Comparison of ENCODE assay signal across 32 mouse cellular contexts in the genomic region with DNA sequence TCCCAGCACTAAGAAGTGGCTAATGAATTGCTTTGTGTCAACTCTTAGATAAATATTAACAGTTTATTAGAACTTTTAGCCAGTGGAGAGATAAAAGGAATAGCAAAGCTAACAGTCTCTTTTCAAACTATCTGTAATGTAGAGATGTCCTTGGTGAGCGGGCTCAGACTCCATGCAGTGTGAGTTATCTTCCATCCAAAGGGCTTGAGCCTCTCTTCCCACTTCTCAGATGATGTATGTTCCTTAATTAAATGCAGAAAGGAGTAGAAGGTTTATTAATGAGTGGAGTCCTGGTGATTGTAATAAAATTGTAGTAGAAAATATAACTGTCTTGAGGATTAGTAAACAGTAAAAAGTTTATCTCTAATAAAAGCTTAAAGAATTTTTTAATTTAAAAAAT.
"Had no signal": no experiment of that assay in that cellular context is flagged by ENCODE, and none has a peak within 500 bp of the region (broad histone marks: within the 10 kb centered on the region; RNA-seq: fewer than 3 reads in every experiment).

No protein-coding gene starts in this region.

- H3K4me1 ChIP-seq: limb, embryonic 10.5 days; limb, embryonic 12.5 days; limb, embryonic 13.5 days; limb, embryonic 15.5 days; liver, embryonic 12.5 days; liver, embryonic 13.5 days; liver, embryonic 15.5 days; lung, embryonic 15.5 days; midbrain, embryonic 10.5 days; midbrain, embryonic 12.5 days; midbrain, embryonic 13.5 days; midbrain, embryonic 15.5 days had no signal

- H3K4me2 ChIP-seq: limb, embryonic 12.5 days; limb, embryonic 13.5 days; limb, embryonic 15.5 days; liver, embryonic 11.5 days; liver, embryonic 12.5 days; liver, embryonic 13.5 days; liver, embryonic 15.5 days; lung, embryonic 14.5 days; lung, embryonic 15.5 days; midbrain, embryonic 11.5 days; midbrain, embryonic 12.5 days; midbrain, embryonic 13.5 days; midbrain, embryonic 15.5 days had no signal

- H3K27me3 ChIP-seq: limb, embryonic 12.5 days; limb, embryonic 13.5 days; limb, embryonic 15.5 days; liver, embryonic 12.5 days; liver, embryonic 13.5 days; liver, embryonic 15.5 days; lung, embryonic 15.5 days; megakaryocyte, embryonic 14.5 days; midbrain, embryonic 12.5 days; midbrain, embryonic 13.5 days; midbrain, embryonic 15.5 days had no signal

- H3K9ac ChIP-seq: limb, embryonic 12.5 days; limb, embryonic 13.5 days; limb, embryonic 15.5 days; liver, embryonic 12.5 days; liver, embryonic 13.5 days; liver, embryonic 14.5 days; liver, embryonic 15.5 days; liver, postnatal 0 days; lung, embryonic 14.5 days; lung, embryonic 15.5 days; midbrain, embryonic 12.5 days; midbrain, embryonic 13.5 days; midbrain, embryonic 15.5 days had no signal

- DNase-seq: left cerebral cortex, postnatal 4 days; liver; liver, embryonic 13.5 days; liver, postnatal 0 days; lung, adult 18-20 months; lung, adult 2 months; lung, embryonic 14.5 days; lung, postnatal 10 days; lung, postnatal 14 days; lung, postnatal 36 days; lung, postnatal 4 days; midbrain, embryonic 14.5 days had no signal

- H3K4me3 ChIP-seq: left cerebral cortex, adult 2 months; limb, embryonic 10.5 days; limb, embryonic 12.5 days; limb, embryonic 13.5 days; limb, embryonic 15.5 days; liver, embryonic 12.5 days; liver, embryonic 13.5 days; liver, embryonic 15.5 days; lung, embryonic 15.5 days; megakaryocyte, embryonic 14.5 days; midbrain, embryonic 10.5 days; midbrain, embryonic 12.5 days; midbrain, embryonic 13.5 days; midbrain, embryonic 15.5 days; myocyte had no signal

- H3K27ac ChIP-seq: left cerebral cortex, adult 2 months; limb, embryonic 10.5 days; limb, embryonic 12.5 days; limb, embryonic 13.5 days; limb, embryonic 15.5 days; liver, embryonic 12.5 days; liver, embryonic 13.5 days; liver, embryonic 14.5 days; liver, embryonic 15.5 days; lung, embryonic 15.5 days; macrophage; midbrain, embryonic 10.5 days; midbrain, embryonic 12.5 days; midbrain, embryonic 13.5 days; midbrain, embryonic 15.5 days had no signal

- H3K36me3 ChIP-seq: limb, embryonic 10.5 days; limb, embryonic 12.5 days; limb, embryonic 13.5 days; limb, embryonic 15.5 days; liver, embryonic 12.5 days; liver, embryonic 13.5 days; liver, embryonic 15.5 days; lung, embryonic 15.5 days; midbrain, embryonic 10.5 days; midbrain, embryonic 12.5 days; midbrain, embryonic 15.5 days had no signal

- H3K9me3 ChIP-seq: limb, embryonic 10.5 days; limb, embryonic 12.5 days; limb, embryonic 13.5 days; limb, embryonic 15.5 days; liver, embryonic 12.5 days; liver, embryonic 13.5 days; liver, embryonic 15.5 days; lung, embryonic 15.5 days; megakaryocyte, embryonic 14.5 days; midbrain, embryonic 10.5 days; midbrain, embryonic 12.5 days; midbrain, embryonic 13.5 days; midbrain, embryonic 15.5 days had no signal

- ATAC-seq: liver, embryonic 12.5 days; liver, postnatal 0 days; lung, postnatal 0 days; midbrain, embryonic 13.5 days; midbrain, embryonic 15.5 days; midbrain, embryonic 16.5 days had no signal
